Mouse (Mus musculus): ENCODE results near the gene Adamtsl4. TPM values are rescaled to one million over a fixed set of nuclear protein-coding genes. Genes with fewer than 3 reads are reported as not detected.

Adamtsl4 gene
- polyA plus RNA-seq, 1 experiment, result 51.3 TPM

DNA sequence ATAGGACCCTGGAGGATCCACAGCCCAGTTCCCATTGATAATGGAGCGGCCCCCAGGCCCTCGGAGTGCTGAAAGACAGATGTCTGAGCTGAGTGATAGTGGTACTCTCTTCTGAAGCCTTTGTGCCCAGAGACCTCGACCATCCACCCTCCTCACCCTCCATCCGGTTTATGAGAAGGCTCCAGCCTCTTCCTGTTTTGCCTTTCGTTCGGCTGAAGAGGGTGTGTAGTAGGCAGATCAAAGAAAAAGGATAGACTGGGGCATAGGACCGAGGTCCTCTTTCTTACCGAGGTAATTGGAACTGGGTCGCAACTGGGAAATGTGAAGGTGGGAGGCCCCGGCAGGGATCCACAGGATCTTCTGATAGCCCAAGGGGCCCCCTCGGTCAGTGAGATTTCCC lies 6.4 kb downstream of the Adamtsl4 start:
- 31% methylated on average over 11 of the region's 11 CpGs for WGBS
- no peak for TF ChIP-seq CTCF (IDR thresholded peaks at IDR 0.05; ENCODE audit: insufficient read depth, low read length)
- no peak for TF ChIP-seq POLR2A (IDR thresholded peaks at IDR 0.05; ENCODE audit: borderline replicate concordance, extremely low read depth, low read depth, low read length)
- H3K4me3 ChIP-seq (replicated peaks; ENCODE audit: extremely low read depth, low read depth, low read length), result no peak overlapping the region
- H3K4me1 ChIP-seq (ENCODE audit: control insufficient read depth, insufficient read depth, low read length), result peaks cover 23% of the 10 kb centered on the region
- no peak for DNase-seq

DNA sequence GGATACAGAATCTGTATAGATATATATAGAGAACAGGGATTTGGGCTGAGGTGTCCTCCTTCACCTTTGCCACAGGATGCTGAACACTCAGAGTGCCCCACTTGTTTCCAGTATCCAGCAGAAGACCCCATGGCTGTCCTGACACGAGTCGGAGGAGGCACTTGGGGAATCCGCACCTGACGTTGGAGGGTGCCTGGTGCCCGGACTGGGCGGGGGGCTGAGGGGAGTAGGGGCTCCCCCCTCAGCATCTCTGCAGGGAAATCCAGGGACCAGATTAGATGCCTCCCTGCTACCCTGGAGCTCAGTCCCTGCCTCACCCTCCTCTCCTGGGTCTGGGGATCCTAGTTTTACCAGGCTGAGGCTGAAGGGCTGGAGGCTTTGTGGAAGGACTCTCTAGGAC lies 7.0 kb downstream of the Adamtsl4 start:
- TF ChIP-seq POLR2A (IDR thresholded peaks at IDR 0.05; ENCODE audit: borderline replicate concordance, extremely low read depth, low read depth, low read length) (no peak), CTCF (IDR thresholded peaks at IDR 0.05; ENCODE audit: insufficient read depth, low read length) (no peak)
- peaks cover 29% of the 10 kb centered on the region for H3K4me1 ChIP-seq (ENCODE audit: control insufficient read depth, insufficient read depth, low read length)

DNA sequence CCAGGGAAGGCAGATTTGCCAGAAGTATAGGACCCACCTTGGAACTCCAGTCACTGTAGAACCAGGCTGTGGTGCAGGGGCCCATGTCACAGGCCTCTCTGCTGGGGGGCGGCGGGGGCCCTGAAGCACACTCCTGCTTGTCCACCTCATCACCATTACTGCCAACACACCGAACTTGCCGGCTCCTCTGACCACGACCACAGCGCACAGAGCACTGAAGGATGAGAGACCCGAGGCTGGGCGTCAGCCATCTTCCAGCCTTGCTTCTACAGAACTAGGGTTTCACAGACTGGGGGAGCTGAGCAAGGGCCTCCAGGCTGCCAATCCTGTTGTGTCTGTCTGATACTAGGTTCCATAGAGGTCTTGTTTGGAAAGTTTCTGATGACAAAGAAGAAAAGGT lies 8.2 kb downstream of the Adamtsl4 start:
- DNase-seq, result no peak
- WGBS, result 91% methylated on average over 8 of the region's 8 CpGs
- Histone ChIP-seq H3K4me3 (replicated peaks; ENCODE audit: extremely low read depth, low read depth, low read length) (no peak overlapping the region), H3K4me1 (ENCODE audit: control insufficient read depth, insufficient read depth, low read length) (peaks cover 28% of the 10 kb centered on the region)
- TF ChIP-seq CTCF (IDR thresholded peaks at IDR 0.05; ENCODE audit: insufficient read depth, low read length), result no peak
- TF ChIP-seq POLR2A (IDR thresholded peaks at IDR 0.05; ENCODE audit: borderline replicate concordance, extremely low read depth, low read depth, low read length), result no peak

More for the DNA sequence above, 7.0 kb downstream of the Adamtsl4 start:
- WGBS, result 87% methylated on average over 6 of the region's 6 CpGs
- H3K4me3 ChIP-seq (replicated peaks; ENCODE audit: extremely low read depth, low read depth, low read length), result no peak overlapping the region
- DNase-seq, result no peak

DNA sequence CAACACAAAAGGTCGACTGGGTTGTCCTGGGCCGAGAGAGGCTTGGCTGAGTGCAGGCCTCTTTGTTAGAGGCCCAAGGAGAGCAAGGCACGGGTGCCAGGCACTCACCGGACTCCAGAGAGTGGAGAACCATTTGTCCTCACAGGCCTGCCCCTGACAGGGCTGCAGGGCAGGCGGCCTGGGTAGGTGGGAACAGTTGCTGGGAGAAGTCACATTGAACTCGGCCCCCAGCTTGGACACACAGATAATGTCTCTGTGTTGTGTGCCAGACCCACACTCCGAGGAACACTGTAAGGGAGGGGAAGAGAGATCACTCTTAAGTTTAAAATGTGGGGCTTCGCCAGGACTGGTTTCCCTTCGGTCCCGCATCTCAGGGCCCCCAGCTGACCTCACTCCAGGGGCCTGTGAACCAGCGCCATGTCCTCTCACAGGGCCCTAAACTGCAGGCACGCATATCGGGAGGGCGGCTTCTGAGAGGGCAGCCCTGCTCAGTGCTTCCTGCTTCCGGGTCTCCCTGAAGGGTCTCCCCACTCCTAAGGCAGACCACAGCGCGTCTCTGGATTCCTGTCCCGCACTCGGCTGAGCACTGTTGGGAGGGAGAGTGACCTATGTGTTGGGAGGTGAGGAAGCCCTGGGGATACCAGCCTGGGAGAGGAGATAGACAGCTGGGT lies 10.2 kb downstream of the Adamtsl4 start:
- H3K4me1 ChIP-seq (ENCODE audit: control insufficient read depth, insufficient read depth, low read length), result peaks cover 44% of the 10 kb centered on the region
- WGBS, result 76% methylated on average over 19 of the region's 19 CpGs
- TF ChIP-seq CTCF (IDR thresholded peaks at IDR 0.05; ENCODE audit: insufficient read depth, low read length) (no peak), POLR2A (IDR thresholded peaks at IDR 0.05; ENCODE audit: borderline replicate concordance, extremely low read depth, low read depth, low read length) (no peak)
- no peak overlapping the region for H3K4me3 ChIP-seq (replicated peaks; ENCODE audit: extremely low read depth, low read depth, low read length)
- DNase-seq, result no peak

DNA sequence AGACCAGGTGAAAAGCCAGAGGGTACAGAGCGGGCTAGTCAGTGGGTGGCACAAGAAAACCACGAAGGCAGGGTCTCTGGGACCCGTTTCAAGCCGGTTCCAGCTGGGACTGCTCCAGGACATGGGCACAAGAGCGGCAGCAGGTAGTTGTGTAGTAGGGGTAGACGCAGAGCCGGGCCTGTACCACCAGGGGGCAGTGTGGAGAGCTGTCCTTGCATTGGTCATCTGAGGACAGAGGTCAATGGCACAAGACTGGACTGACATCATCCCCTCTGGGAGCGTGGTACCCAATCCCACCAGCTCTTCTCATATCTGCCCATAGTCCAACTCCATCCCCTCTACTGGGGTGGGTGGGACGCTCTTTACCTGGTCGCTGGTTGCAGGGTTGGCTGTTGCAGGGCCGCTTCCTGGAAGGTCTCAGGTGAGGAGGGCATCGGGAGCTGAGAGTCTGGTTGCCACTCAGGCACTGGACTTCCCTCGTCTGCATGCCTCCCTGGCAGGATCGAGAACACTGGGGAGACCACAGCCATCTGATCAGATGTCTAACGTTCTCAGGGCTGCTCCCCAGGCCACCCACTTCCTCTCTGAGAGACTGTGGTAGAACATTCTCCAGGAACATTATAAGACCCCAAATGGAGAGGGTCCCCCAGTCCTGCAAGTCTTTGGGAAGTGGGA lies 10.8 kb downstream of the Adamtsl4 start:
- Histone ChIP-seq H3K4me3 (replicated peaks; ENCODE audit: extremely low read depth, low read depth, low read length) (no peak overlapping the region), H3K4me1 (ENCODE audit: control insufficient read depth, insufficient read depth, low read length) (peaks cover 48% of the 10 kb centered on the region)
- 52% methylated on average over 15 of the region's 15 CpGs for WGBS
- DNase-seq, result peak; percentile 84
- TF ChIP-seq CTCF (IDR thresholded peaks at IDR 0.05; ENCODE audit: insufficient read depth, low read length) (peak; percentile 95), POLR2A (IDR thresholded peaks at IDR 0.05; ENCODE audit: borderline replicate concordance, extremely low read depth, low read depth, low read length) (peak; percentile 20; the same call in 1 of the 2 replicates)

DNA sequence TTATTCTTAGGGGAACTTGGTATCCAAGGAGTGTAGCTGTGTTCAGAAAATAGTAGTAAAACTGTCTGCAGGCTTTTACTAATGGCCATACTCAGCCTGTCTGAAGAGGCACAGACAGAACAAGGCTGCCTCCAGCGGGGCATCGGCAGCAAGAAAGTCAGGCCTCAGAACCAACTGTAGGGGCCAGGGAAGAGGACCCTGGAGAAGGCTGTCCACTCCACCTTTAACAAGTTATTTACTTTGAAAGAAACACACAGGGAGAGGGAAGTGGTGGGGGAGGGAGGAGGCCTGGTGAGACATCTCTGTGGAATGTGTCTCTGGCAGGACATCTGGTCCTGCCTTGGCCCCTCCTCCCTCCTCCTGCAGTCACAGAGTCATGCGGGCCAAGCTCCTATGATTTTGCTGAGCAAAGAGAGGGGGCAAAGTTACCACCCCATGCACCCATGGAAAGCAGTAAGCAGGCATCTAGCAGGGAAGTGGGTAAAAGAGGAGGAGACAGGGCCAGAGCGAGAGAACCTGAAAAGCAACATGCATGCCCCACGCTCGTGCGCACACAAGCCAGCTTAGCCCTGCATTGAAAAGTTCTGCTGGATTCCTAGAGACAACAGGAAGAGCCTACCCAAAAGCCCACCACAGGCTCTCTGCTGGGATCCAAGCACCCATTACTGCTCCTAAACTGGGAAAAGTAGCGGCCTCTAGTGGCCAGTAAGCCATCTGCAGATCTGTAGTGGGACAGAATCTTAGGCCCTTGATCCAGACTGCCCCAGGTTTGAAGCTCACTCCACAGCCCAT lies 12.2 kb downstream of the Adamtsl4 start:
- peak; percentile 83 for DNase-seq
- H3K4me3 ChIP-seq (replicated peaks; ENCODE audit: extremely low read depth, low read depth, low read length), result peak overlapping the region; percentile 34
- 5% methylated on average over 8 of the region's 8 CpGs for WGBS
- TF ChIP-seq CTCF (IDR thresholded peaks at IDR 0.05; ENCODE audit: insufficient read depth, low read length), result peak; percentile 69
- TF ChIP-seq POLR2A (IDR thresholded peaks at IDR 0.05; ENCODE audit: borderline replicate concordance, extremely low read depth, low read depth, low read length), result no peak; the same call in 1 of the 2 replicates
- H3K4me1 ChIP-seq (ENCODE audit: control insufficient read depth, insufficient read depth, low read length), result peaks cover 54% of the 10 kb centered on the region

DNA sequence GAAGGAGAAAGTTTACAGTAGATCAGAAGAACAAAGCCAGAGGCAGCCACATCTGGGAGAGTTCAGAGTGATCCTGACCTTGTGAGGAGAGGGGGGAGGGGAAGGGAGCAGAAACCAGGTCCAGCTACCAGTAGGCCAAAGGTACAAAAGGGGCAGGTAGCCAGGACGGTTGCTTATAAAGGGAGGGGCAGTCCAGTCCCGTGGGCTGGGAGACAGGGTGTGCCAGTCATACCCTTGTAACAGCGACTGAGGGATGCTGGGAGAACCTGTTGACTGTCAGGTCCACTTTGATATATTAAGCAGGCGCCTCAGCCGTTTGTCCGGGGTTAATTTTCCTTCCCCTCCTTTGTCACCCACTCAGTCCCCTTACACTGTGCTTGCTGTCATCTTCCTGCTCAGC lies 12.9 kb downstream of the Adamtsl4 start:
- no peak overlapping the region for H3K4me3 ChIP-seq (replicated peaks; ENCODE audit: extremely low read depth, low read depth, low read length)
- WGBS, result 4% methylated on average over 6 of the region's 6 CpGs
- TF ChIP-seq POLR2A (IDR thresholded peaks at IDR 0.05; ENCODE audit: borderline replicate concordance, extremely low read depth, low read depth, low read length), result peak; percentile 77; the same call in 1 of the 2 replicates
- no peak for TF ChIP-seq CTCF (IDR thresholded peaks at IDR 0.05; ENCODE audit: insufficient read depth, low read length)
- peaks cover 54% of the 10 kb centered on the region for H3K4me1 ChIP-seq (ENCODE audit: control insufficient read depth, insufficient read depth, low read length)
- DNase-seq, result peak; percentile 63

DNA sequence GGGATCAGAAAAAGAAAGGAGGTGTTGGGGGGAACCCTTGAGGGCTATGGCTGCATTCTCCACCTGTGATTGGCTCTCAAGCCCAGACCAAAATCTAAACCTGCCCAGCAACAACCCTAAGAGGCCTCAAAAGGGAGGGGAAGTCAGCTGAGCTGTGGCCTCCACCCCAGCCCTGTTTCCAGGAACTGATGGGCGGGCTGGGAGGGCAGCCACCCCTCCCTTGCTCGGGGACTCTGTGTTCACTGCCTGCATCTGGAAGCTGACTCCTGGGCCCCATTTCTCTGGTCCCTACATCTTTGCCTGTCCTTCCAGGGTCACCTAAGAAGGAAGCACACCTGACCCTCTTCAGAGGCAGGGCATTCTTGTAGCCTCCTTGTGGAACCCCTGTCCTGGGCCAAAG lies 13.5 kb downstream of the Adamtsl4 start:
- Histone ChIP-seq H3K4me1 (ENCODE audit: control insufficient read depth, insufficient read depth, low read length) (peaks cover 56% of the 10 kb centered on the region), H3K4me3 (replicated peaks; ENCODE audit: extremely low read depth, low read depth, low read length) (peak overlapping the region; percentile 2)
- TF ChIP-seq POLR2A (IDR thresholded peaks at IDR 0.05; ENCODE audit: borderline replicate concordance, extremely low read depth, low read depth, low read length) (peak; percentile 84; the same call in 1 of the 2 replicates), CTCF (IDR thresholded peaks at IDR 0.05; ENCODE audit: insufficient read depth, low read length) (no peak)
- peak; percentile 76 for DNase-seq
- WGBS, result 0% methylated on average over 2 of the region's 2 CpGs

DNA sequence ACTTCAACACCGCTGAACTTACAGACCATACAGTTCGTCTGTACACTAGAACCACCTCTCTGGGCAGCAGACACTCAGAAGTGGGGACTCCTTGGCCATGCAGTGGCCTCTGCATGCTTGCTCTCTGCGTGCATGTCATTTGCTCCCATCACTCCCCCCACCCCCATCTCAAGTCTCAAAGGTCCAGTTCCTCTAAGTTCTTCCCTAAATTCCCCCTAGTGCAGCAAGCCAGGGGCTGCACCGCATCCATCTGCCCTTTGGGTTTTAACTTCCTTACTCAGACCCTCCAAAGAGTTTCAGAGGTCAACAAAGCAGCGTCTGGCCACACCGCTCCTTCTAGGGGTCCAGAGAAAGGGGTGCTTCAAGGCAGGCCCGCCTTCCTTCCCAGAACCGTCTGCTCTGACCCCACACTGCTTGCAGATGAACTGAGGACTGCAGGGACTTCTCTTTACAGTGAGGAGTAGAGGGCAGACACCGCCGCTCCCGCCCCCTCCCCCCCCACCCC lies 14.0 kb downstream of the Adamtsl4 start:
- H3K4me3 ChIP-seq (replicated peaks; ENCODE audit: extremely low read depth, low read depth, low read length), result peak overlapping the region; percentile 48
- DNase-seq, result peak; percentile 57
- TF ChIP-seq POLR2A (IDR thresholded peaks at IDR 0.05; ENCODE audit: borderline replicate concordance, extremely low read depth, low read depth, low read length) (no peak; the same call in 1 of the 2 replicates), CTCF (IDR thresholded peaks at IDR 0.05; ENCODE audit: insufficient read depth, low read length) (no peak)
- WGBS, result 7% methylated on average over 11 of the region's 11 CpGs
- H3K4me1 ChIP-seq (ENCODE audit: control insufficient read depth, insufficient read depth, low read length), result peaks cover 58% of the 10 kb centered on the region
